Mouse (Mus musculus): ENCODE results near the gene Pik3ap1. TPM values are rescaled to one million over a fixed set of nuclear protein-coding genes. Genes with fewer than 3 reads are reported as not detected.

Pik3ap1 gene
- polyA plus RNA-seq, 1 experiment from 2014 or later, result 1.9 TPM

GRCm38 (mm10) chr19:41342592-41343090 lies 42.3 kb downstream of the Pik3ap1 start:
- Histone ChIP-seq H3K9ac (no peak overlapping the region), H3K27ac (no peak overlapping the region), H3K27me3 (no peaks in the 10 kb centered on the region), H3K36me3 (no peaks in the 10 kb centered on the region), H3K4me1 (peaks cover 20% of the 10 kb centered on the region), H3K4me2 (replicated peaks) (no peak overlapping the region), H3K9me3 (no peaks in the 10 kb centered on the region), H3K4me3 (no peak overlapping the region)
- ATAC-seq (ENCODE audit: low FRiP score, low read depth), result no peak
- WGBS, result 75% methylated on average over 6 of the region's 6 CpGs

DNA sequence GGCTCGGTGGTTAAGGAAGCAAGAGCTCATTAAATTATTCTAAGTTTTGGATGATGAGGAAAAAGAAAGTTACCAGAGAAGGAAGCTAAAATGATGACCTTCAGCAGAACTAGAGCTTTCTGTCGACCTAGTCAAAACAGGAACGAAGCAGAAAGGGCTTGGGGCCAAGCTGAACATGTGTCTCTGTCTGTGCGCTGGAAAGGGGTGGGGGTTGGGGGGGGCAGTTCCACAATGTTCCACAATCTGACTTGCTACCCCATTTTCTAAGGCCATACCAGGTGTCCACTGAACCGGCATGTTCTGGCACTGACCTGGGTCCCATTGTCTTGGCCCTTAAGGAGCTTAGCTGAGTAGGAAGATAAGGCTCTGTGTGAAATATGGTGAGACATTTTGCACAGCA lies 43.2 kb downstream of the Pik3ap1 start:
- no peak for ATAC-seq (ENCODE audit: low FRiP score, low read depth)
- Histone ChIP-seq H3K27ac (no peak overlapping the region), H3K27me3 (no peaks in the 10 kb centered on the region), H3K9ac (no peak overlapping the region), H3K9me3 (no peaks in the 10 kb centered on the region), H3K4me3 (no peak overlapping the region), H3K4me1 (peaks cover 18% of the 10 kb centered on the region), H3K36me3 (no peaks in the 10 kb centered on the region), H3K4me2 (replicated peaks) (no peak overlapping the region)
- 83% methylated on average over 5 of the region's 5 CpGs for WGBS

DNA sequence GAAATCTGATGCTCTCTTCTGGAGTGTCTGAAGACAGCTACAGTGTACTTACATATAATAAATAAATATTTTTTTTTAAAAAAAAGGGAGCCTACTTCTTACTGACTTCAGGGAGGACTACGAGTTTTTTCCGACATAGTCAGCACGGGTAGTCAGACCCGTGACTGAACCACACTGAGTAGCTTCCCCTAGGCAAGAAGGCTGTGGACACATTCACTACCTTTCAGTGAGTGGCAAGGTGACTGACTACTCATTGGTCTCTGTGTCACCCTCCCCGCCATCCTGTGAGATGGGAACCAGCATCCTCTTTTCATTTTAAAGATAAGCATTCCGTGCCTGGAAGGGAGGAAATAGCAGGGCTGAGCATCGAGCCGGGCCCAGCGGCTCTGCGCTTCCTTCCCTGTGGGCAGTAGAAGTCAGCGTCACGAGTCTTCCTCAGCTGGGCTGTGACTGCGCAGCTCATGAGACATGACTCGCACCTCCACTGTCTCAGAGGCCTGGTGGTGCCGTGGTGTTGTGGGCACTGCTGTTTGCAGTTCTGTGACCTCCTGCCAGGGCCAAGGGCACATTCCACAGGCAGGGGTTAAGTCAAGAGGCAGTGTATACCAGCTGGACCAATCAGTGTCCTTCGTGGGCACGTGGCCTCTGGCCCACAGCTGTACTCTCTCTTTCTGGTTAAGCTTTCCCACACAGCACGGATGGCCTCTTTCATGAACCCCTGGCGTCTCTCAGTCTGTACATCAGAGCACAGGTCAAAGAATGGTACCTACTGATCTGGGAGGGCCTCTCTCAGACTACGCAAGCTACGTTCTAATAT lies 45.7 kb downstream of the Pik3ap1 start:
- ATAC-seq (ENCODE audit: low FRiP score, low read depth), result no peak
- Histone ChIP-seq H3K36me3 (no peaks in the 10 kb centered on the region), H3K4me3 (no peak overlapping the region), H3K9me3 (no peaks in the 10 kb centered on the region), H3K9ac (no peak overlapping the region), H3K27ac (no peak overlapping the region), H3K27me3 (no peaks in the 10 kb centered on the region), H3K4me2 (replicated peaks) (no peak overlapping the region), H3K4me1 (no peaks in the 10 kb centered on the region)
- 71% methylated on average over 21 of the region's 21 CpGs for WGBS

DNA sequence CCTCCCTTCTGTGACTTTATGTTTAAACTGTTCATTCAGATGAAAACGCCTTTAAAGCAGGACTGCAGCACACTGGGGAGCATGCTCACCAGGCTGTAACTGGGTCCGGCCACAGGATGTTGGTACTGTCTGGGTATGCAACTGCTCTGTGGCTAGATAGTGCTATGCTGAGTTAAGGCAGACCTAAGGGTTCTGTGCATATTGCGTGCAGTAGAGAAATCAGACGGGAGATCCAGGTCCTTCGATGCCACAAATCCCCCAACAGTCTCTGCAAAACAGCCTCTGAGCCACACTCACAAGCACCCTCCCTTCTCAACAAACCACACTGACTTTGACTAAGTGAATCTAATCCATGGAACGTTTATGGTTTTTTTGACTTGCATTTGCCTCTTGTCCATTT lies 46.5 kb downstream of the Pik3ap1 start:
- Histone ChIP-seq H3K9ac (no peak overlapping the region), H3K27me3 (no peaks in the 10 kb centered on the region), H3K9me3 (no peaks in the 10 kb centered on the region), H3K4me1 (no peaks in the 10 kb centered on the region), H3K36me3 (no peaks in the 10 kb centered on the region), H3K4me2 (replicated peaks) (no peak overlapping the region), H3K27ac (no peak overlapping the region), H3K4me3 (no peak overlapping the region)
- no peak for ATAC-seq (ENCODE audit: low FRiP score, low read depth)
- WGBS, result 79% methylated on average over 6 of the region's 6 CpGs

DNA sequence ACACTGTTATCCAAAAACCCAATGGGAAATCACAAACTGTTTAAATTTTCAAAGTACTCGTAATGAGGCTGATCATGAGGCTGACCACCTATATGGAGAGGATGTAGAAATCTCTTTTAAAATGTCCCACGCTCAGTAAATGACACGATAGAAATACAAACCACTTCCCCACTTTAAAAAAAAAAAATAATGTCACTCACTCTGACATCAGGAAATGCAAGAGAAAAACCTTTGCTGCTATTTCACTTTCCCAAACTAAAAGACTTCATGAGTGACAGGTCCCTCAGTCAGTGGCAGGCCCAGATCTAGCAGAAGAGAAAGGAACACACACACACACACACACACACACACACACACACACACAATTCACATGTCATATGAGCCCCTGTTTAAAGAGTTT lies 49.2 kb downstream of the Pik3ap1 start:
- no peak overlapping the region for H3K27ac ChIP-seq
- WGBS, result 84% methylated on average over 3 of the region's 3 CpGs

GRCm38 (mm10) chr19:41332986-41333385 lies 51.9 kb downstream of the Pik3ap1 start:
- H3K9me3 ChIP-seq, result no peaks in the 10 kb centered on the region
- 83% methylated on average over 8 of the region's 8 CpGs for WGBS
- H3K36me3 ChIP-seq, result no peaks in the 10 kb centered on the region
- no peaks in the 10 kb centered on the region for H3K4me1 ChIP-seq
- no peak for ATAC-seq (ENCODE audit: low FRiP score, low read depth)
- H3K27ac ChIP-seq, result no peak overlapping the region
- no peaks in the 10 kb centered on the region for H3K27me3 ChIP-seq
- no peak overlapping the region for H3K9ac ChIP-seq
- H3K4me2 ChIP-seq (replicated peaks), result no peak overlapping the region
- no peak overlapping the region for H3K4me3 ChIP-seq

More for the DNA sequence above, 49.2 kb downstream of the Pik3ap1 start:
- no peaks in the 10 kb centered on the region for H3K36me3 ChIP-seq
- no peaks in the 10 kb centered on the region for H3K9me3 ChIP-seq
- H3K4me3 ChIP-seq, result no peak overlapping the region
- H3K9ac ChIP-seq, result no peak overlapping the region
- no peaks in the 10 kb centered on the region for H3K4me1 ChIP-seq
- no peak for ATAC-seq (ENCODE audit: low FRiP score, low read depth)
- no peaks in the 10 kb centered on the region for H3K27me3 ChIP-seq
- no peak overlapping the region for H3K4me2 ChIP-seq (replicated peaks)

GRCm38 (mm10) chr19:41332228-41332627 lies 52.7 kb downstream of the Pik3ap1 start:
- 92% methylated on average over 12 of the region's 12 CpGs for WGBS
- Histone ChIP-seq H3K27ac (no peak overlapping the region), H3K9ac (no peak overlapping the region), H3K36me3 (no peaks in the 10 kb centered on the region), H3K9me3 (no peaks in the 10 kb centered on the region), H3K4me3 (no peak overlapping the region), H3K4me1 (no peaks in the 10 kb centered on the region), H3K27me3 (no peaks in the 10 kb centered on the region), H3K4me2 (replicated peaks) (no peak overlapping the region)
- ATAC-seq (ENCODE audit: low FRiP score, low read depth), result no peak

DNA sequence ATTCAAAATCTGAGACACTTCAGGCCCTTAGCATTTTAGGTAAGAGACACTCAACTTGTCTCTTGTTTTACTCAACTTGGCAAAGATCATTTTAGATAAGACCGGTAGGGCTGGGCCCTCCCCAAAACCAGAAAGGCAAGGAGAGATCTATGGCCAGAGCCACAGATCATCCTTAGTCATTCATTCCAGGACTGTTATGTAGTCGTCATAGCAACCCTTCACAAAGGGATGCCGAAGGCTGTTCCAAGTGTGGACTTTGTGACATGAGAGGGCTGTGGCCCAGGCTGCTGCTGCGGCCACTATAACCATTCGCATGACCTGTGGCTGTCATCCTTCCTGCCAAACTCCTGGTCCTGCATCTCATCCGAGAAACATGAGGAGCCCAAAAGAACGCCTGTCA lies 54.5 kb downstream of the Pik3ap1 start:
- Histone ChIP-seq H3K27ac (no peak overlapping the region), H3K4me2 (replicated peaks) (no peak overlapping the region), H3K4me3 (no peak overlapping the region), H3K27me3 (no peaks in the 10 kb centered on the region), H3K4me1 (no peaks in the 10 kb centered on the region), H3K9me3 (no peaks in the 10 kb centered on the region), H3K9ac (no peak overlapping the region), H3K36me3 (no peaks in the 10 kb centered on the region)
- 90% methylated on average over 7 of the region's 7 CpGs for WGBS
- ATAC-seq (ENCODE audit: low FRiP score, low read depth), result no peak

DNA sequence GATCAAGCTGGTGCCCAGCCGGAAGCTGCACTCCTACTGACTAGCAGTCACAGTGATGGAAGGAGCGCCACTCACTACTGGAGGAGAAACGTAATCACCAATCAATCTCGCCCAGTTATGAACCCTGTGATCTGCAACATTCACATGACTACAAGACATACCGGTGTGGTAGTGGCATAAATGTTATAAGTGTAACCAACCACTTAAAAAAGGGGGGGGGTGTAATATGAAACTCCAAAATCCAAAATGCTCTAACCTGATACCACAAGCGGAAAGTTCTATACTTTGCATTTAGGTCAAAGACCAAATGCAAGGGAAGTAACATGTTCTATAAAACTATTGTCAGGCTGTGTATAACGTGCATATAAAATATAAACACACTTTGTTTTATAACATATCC lies 54.9 kb downstream of the Pik3ap1 start:
- H3K4me1 ChIP-seq, result no peaks in the 10 kb centered on the region
- ATAC-seq (ENCODE audit: low FRiP score, low read depth), result no peak
- WGBS, result 94% methylated on average over 7 of the region's 7 CpGs
- H3K4me2 ChIP-seq (replicated peaks), result no peak overlapping the region
- H3K4me3 ChIP-seq, result no peak overlapping the region
- no peak overlapping the region for H3K27ac ChIP-seq
- H3K36me3 ChIP-seq, result no peaks in the 10 kb centered on the region
- H3K27me3 ChIP-seq, result no peaks in the 10 kb centered on the region
- no peaks in the 10 kb centered on the region for H3K9me3 ChIP-seq
- H3K9ac ChIP-seq, result no peak overlapping the region

DNA sequence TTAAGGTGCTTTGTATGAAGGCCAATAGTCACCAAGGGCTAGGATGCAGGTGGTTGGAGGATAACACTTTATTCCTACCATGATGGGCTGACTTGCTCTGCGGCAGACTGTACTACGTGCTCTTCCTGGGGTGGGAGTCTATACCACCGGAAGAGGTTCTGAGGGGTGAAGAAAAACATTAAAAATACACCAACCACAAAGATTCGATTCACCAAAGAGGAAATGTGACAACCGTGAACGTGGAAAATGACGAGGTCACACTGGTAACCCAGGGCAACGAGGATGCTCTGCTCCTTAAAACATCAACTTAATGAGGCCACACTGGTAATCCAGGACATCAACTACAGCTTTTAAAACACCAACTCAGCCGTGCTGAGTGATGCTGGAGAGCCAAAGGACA lies 56.2 kb downstream of the Pik3ap1 start:
- WGBS, result 67% methylated on average over 9 of the region's 9 CpGs
- no peaks in the 10 kb centered on the region for H3K9me3 ChIP-seq
- no peak overlapping the region for H3K9ac ChIP-seq
- no peak overlapping the region for H3K4me3 ChIP-seq
- no peak overlapping the region for H3K4me2 ChIP-seq (replicated peaks)
- H3K4me1 ChIP-seq, result no peaks in the 10 kb centered on the region
- no peak overlapping the region for H3K27ac ChIP-seq
- ATAC-seq (ENCODE audit: low FRiP score, low read depth), result no peak
- H3K27me3 ChIP-seq, result no peaks in the 10 kb centered on the region
- no peaks in the 10 kb centered on the region for H3K36me3 ChIP-seq

DNA sequence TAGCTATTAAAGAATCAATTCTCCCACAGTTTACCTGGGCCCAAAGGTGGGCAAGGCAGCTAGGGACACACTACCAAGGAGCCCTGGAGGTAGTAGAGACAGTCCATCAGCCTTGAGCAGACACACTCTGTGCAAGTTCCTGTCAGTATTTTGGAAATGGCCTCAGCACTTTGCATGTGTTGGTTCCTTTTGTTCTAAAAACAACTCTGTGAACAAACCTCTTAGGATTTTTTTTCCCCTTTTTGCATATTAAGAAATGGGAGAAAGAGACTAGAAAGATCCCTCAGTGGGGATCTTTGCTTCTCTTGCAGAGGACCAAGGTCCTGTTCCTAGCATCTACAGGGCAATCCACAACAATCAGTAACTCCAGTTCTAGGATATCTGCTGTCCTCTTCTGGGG lies 61.1 kb downstream of the Pik3ap1 start:
- Histone ChIP-seq H3K36me3 (no peaks in the 10 kb centered on the region), H3K27ac (no peak overlapping the region), H3K4me2 (replicated peaks) (no peak overlapping the region), H3K9ac (no peak overlapping the region), H3K4me3 (no peak overlapping the region), H3K27me3 (no peaks in the 10 kb centered on the region), H3K9me3 (no peaks in the 10 kb centered on the region), H3K4me1 (no peaks in the 10 kb centered on the region)
- ATAC-seq (ENCODE audit: low FRiP score, low read depth), result no peak

GRCm38 (mm10) chr19:41323125-41323524 lies 61.8 kb downstream of the Pik3ap1 start:
- Histone ChIP-seq H3K27me3 (no peaks in the 10 kb centered on the region; the same call in 1 of the 2 replicates), H3K4me3 (no peak overlapping the region), H3K4me1 (no peaks in the 10 kb centered on the region), H3K9ac (no peak overlapping the region), H3K36me3 (no peaks in the 10 kb centered on the region), H3K4me2 (replicated peaks) (no peak overlapping the region), H3K27ac (no peak overlapping the region), H3K9me3 (no peaks in the 10 kb centered on the region)
- WGBS, result 77% methylated on average over 4 of the region's 4 CpGs
- ATAC-seq (ENCODE audit: low FRiP score, low read depth), result no peak

- Histone ChIP-seq H3K4me2 (replicated peaks) (no peak overlapping the region), H3K27ac (no peak overlapping the region), H3K9me3 (no peaks in the 10 kb centered on the region), H3K36me3 (no peaks in the 10 kb centered on the region), H3K4me3 (no peak overlapping the region), H3K27me3 (peaks cover 10% of the 10 kb centered on the region; the same call in 1 of the 2 replicates), H3K9ac (no peak overlapping the region), H3K4me1 (no peaks in the 10 kb centered on the region)
- ATAC-seq (ENCODE audit: low FRiP score, low read depth), result no peak
- 75% methylated on average over 4 of the region's 4 CpGs for WGBS
Observed at GRCm38 (mm10) chr19:41321149-41321548, 63.8 kb downstream of the Pik3ap1 start.
